Mouse (Mus musculus) liver, adult 2 months (tissue): ENCODE data around the gene Ptpn4.

ENCODE experiments used
- CTCF ChIP-seq: fragments of 200-500 bp; IDR thresholded peaks from 2 replicates; pipeline ENCODE4 v1.5.1; 2011; ENCODE audit warnings: low read depth, low read length, control low read depth
- POLR2A ChIP-seq: fragments of 200-500 bp; IDR thresholded peaks from 2 replicates; pipeline ENCODE4 v1.6.1; 2011; ENCODE audit warnings: low read length, control low read depth; ENCODE audit not compliant: insufficient read depth; ENCODE audit errors: extremely low read depth

DNA sequence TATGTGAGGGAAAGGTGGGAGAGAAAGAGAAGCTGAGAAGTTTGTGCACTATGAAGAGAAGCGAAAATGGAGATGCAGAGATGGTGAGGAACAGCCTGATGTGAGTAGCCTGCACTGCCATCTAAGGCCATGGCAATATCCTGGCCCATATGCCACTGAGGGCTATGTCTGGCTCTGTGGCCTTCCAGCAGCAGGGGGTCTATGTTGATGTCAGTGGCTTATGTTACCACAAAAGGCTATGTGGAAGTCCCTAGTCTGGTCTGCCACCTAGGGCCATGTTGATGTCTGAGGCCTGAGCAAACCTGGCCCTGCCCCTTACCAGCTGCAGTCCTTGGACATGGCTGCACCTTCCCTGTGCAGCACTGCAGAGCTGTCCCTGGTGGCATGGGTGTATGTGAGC, 43.1 kb downstream of the Ptpn4 start:
- TF ChIP-seq POLR2A = no peak
- TF ChIP-seq CTCF = no peak
